Mouse (Mus musculus): ENCODE results near the gene Slc36a3.

DNA sequence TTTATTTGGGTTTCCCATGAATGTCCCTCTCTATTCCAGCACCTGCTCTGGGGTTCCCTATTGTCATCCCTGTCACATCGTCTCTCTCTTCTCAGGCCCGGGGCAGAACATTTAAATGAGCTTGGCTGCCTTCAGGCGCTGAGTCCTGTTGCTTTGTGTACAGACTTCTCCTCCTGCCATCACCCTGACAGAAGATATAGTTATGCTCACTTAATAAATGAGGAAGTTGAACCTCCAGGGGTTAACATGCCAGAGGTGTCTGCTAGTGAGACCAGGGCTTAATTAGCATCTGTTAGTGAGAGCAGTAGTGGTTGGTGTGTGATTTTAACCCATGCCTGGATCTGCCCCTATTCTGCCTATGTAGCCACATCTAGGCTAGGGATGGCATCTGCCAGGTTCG, 51.6 kb downstream of the Slc36a3 start:
- TF ChIP-seq POLR2A (IDR thresholded peaks at IDR 0.05; ENCODE audit: borderline replicate concordance, control insufficient read depth, low read depth, low read length) (no peak), CTCF (IDR thresholded peaks at IDR 0.05; ENCODE audit: control insufficient read depth, insufficient read depth, low read length) (no peak)

Data from bone marrow, adult 2 months (tissue).